Mouse (Mus musculus) forebrain, embryonic 14.5 days (tissue): ENCODE data around the gene Tmem50b. TPM values are rescaled to one million over a fixed set of nuclear protein-coding genes. Genes with fewer than 3 reads are reported as not detected.

ENCODE experiments used
- ATAC-seq: fragments of 200-750 bp; cut with Nextera tagmentation; 2 replicates; pipeline ENCODE4 v1.8.0; 2017; ENCODE audit warnings: mild to moderate bottlenecking, moderate library complexity
- DNase-seq: peaks from one replicate; pipeline ENCODE4 v3.0.0-alpha.2; 2015; ENCODE audit warnings: low spot score
- H3K27ac ChIP-seq: fragments of 300-500 bp; sonication (generic); 2 replicates; pipeline ENCODE4 v1.5.1; 2014; ENCODE audit warnings: low read depth, mild to moderate bottlenecking, control low read depth, low read length, moderate library complexity
- H3K27me3 ChIP-seq: fragments of 300-500 bp; sonication (generic); replicated peaks from 2 replicates; pipeline ENCODE4 v1.6.1; 2014; ENCODE audit warnings: low read length, control low read depth, mixed read lengths; ENCODE audit not compliant: control insufficient read depth, insufficient read depth
- H3K36me3 ChIP-seq: fragments of 300-500 bp; sonication (generic); 2 replicates; pipeline ENCODE4 v1.6.1; 2014; ENCODE audit warnings: low read length, control low read depth; ENCODE audit not compliant: control insufficient read depth, insufficient read depth
- H3K4me1 ChIP-seq: fragments of 300-500 bp; sonication (generic); 2 replicates; pipeline ENCODE4 v1.6.1; 2014; ENCODE audit warnings: antibody characterized with exemption, low read length, control low read depth; ENCODE audit not compliant: control insufficient read depth, insufficient read depth
- H3K4me2 ChIP-seq: fragments of 300-500 bp; sonication (generic); 2 replicates; pipeline ENCODE4 v1.6.1; 2014; ENCODE audit warnings: mild to moderate bottlenecking, control low read depth, low read length
- H3K4me3 ChIP-seq: fragments of 300-500 bp; sonication (generic); 2 replicates; pipeline ENCODE4 v1.5.1; 2014; ENCODE audit warnings: low read depth, low read length, control low read depth
- H3K9ac ChIP-seq: fragments of 300-500 bp; sonication (generic); 2 replicates; pipeline ENCODE4 v1.6.1; 2014; ENCODE audit warnings: mild to moderate bottlenecking, low read length, control low read depth, moderate library complexity
- H3K9me3 ChIP-seq: fragments of 300-500 bp; sonication (generic); replicated peaks from 2 replicates; pipeline ENCODE4 v1.6.1; 2016; ENCODE audit warnings: low read length, control low read depth, mixed read lengths; ENCODE audit not compliant: control insufficient read depth
- WGBS: fragments of 180-500 bp; shearing (Covaris S2); extraction: QIAGEN DNeasy Blood & Tissue Kit; methylation state at CpG from one replicate; pipeline ENCODE4 v1.1.7; 2014; 5-methylcytosine and 5-hydroxymethylcytosine counted together
- polyA plus RNA-seq: library from polyadenylated mRNA; unstranded; fragments of >200 nt; fragmentation: Nextera tagmentation; extraction: Ambion mirVana; gene quantifications from 2 replicates; pipeline ENCODE4 v1.2.1, GENCODE M21; 2014

The Tmem50b gene
- polyA plus RNA-seq, 1 experiment from 2014 or later: 105 TPM

GRCm38 (mm10) chr16:91601081-91601480 is 3.5 kb upstream of the Tmem50b start:
- no peak for DNase-seq
- no peaks in the 10 kb centered on the region for H3K27me3 ChIP-seq
- H3K9ac ChIP-seq: no peak overlapping the region
- 84% methylated on average over 4 of the region's 4 CpGs for WGBS
- H3K9me3 ChIP-seq: no peaks in the 10 kb centered on the region
- no peak overlapping the region for H3K27ac ChIP-seq
- peaks cover 5% of the 10 kb centered on the region; the same call in 1 of the 2 replicates for H3K4me1 ChIP-seq
- no peak for ATAC-seq
- H3K36me3 ChIP-seq: no peaks in the 10 kb centered on the region
- H3K4me3 ChIP-seq: no peak overlapping the region
- no peak overlapping the region for H3K4me2 ChIP-seq

- no peak overlapping the region for H3K9ac ChIP-seq
- H3K4me2 ChIP-seq: no peak overlapping the region
- H3K27ac ChIP-seq: no peak overlapping the region
- DNase-seq (no peak), ATAC-seq (no peak)
- no peaks in the 10 kb centered on the region for H3K9me3 ChIP-seq
- H3K27me3 ChIP-seq: no peaks in the 10 kb centered on the region
- H3K36me3 ChIP-seq: no peaks in the 10 kb centered on the region
- no peak overlapping the region for H3K4me3 ChIP-seq
- peaks cover 8% of the 10 kb centered on the region; the same call in 1 of the 2 replicates for H3K4me1 ChIP-seq
Observed at GRCm38 (mm10) chr16:91599242-91599641, 1.6 kb upstream of the Tmem50b start.

- H3K4me3 ChIP-seq: peak overlapping the region; percentile 82
- ATAC-seq: peak; percentile 0
- no peaks in the 10 kb centered on the region for H3K9me3 ChIP-seq
- H3K27me3 ChIP-seq: no peaks in the 10 kb centered on the region
- peak overlapping the region; percentile 82 for H3K9ac ChIP-seq
- H3K36me3 ChIP-seq: no peaks in the 10 kb centered on the region
- H3K4me2 ChIP-seq: peak overlapping the region; percentile 78
- under 1% methylated on average over 74 of the region's 75 CpGs for WGBS
- DNase-seq: peak; percentile 48
- peaks cover 8% of the 10 kb centered on the region; the same call in 1 of the 2 replicates for H3K4me1 ChIP-seq
- H3K27ac ChIP-seq: peak overlapping the region; percentile 52; the same call in 1 of the 2 replicates
Observed at GRCm38 (mm10) chr16:91596779-91597671, 575 bp downstream of the Tmem50b start.

- Histone ChIP-seq H3K27ac (no peak overlapping the region), H3K4me3 (peak overlapping the region; percentile 82), H3K4me2 (peak overlapping the region; percentile 78), H3K36me3 (no peaks in the 10 kb centered on the region), H3K9me3 (no peaks in the 10 kb centered on the region), H3K4me1 (peaks cover 8% of the 10 kb centered on the region; the same call in 1 of the 2 replicates), H3K27me3 (no peaks in the 10 kb centered on the region), H3K9ac (peak overlapping the region; percentile 82)
- no peak for ATAC-seq
- no peak for DNase-seq
- WGBS: 15% methylated on average over 9 of the region's 9 CpGs
Observed at GRCm38 (mm10) chr16:91596397-91596778, 1.2 kb downstream of the Tmem50b start.

GRCm38 (mm10) chr16:91595076-91595475 is 2.5 kb downstream of the Tmem50b start:
- no peak overlapping the region for H3K4me3 ChIP-seq
- no peak overlapping the region for H3K4me2 ChIP-seq
- 64% methylated on average over 6 of the region's 6 CpGs for WGBS
- peaks cover 8% of the 10 kb centered on the region; the same call in 1 of the 2 replicates for H3K4me1 ChIP-seq
- no peaks in the 10 kb centered on the region for H3K27me3 ChIP-seq
- H3K9me3 ChIP-seq: no peaks in the 10 kb centered on the region
- no peaks in the 10 kb centered on the region for H3K36me3 ChIP-seq
- DNase-seq (peak; percentile 61), ATAC-seq (peak; percentile 8; the same call in 1 of the 2 replicates)
- H3K9ac ChIP-seq: peak overlapping the region; percentile 35
- no peak overlapping the region for H3K27ac ChIP-seq

GRCm38 (mm10) chr16:91593262-91593661 is 4.3 kb downstream of the Tmem50b start:
- no peak overlapping the region for H3K9ac ChIP-seq
- no peaks in the 10 kb centered on the region for H3K9me3 ChIP-seq
- no peak overlapping the region for H3K4me3 ChIP-seq
- peaks cover 8% of the 10 kb centered on the region; the same call in 1 of the 2 replicates for H3K4me1 ChIP-seq
- no peak overlapping the region for H3K4me2 ChIP-seq
- H3K36me3 ChIP-seq: no peaks in the 10 kb centered on the region
- no peak for ATAC-seq
- 89% methylated on average over 3 of the region's 3 CpGs for WGBS
- no peak for DNase-seq
- no peaks in the 10 kb centered on the region for H3K27me3 ChIP-seq
- no peak overlapping the region for H3K27ac ChIP-seq

- no peak for ATAC-seq
- H3K27ac ChIP-seq: no peak overlapping the region
- no peak overlapping the region for H3K4me3 ChIP-seq
- no peak for DNase-seq
- H3K27me3 ChIP-seq: no peaks in the 10 kb centered on the region
- WGBS: 72% methylated on average over 8 of the region's 8 CpGs
- no peak overlapping the region for H3K4me2 ChIP-seq
- H3K4me1 ChIP-seq: peaks cover 8% of the 10 kb centered on the region; the same call in 1 of the 2 replicates
- no peaks in the 10 kb centered on the region for H3K36me3 ChIP-seq
- H3K9ac ChIP-seq: no peak overlapping the region
- H3K9me3 ChIP-seq: no peaks in the 10 kb centered on the region
Observed at GRCm38 (mm10) chr16:91592162-91592561, 5.4 kb downstream of the Tmem50b start.

- no peak overlapping the region for H3K4me2 ChIP-seq
- DNase-seq: no peak
- H3K27me3 ChIP-seq: no peaks in the 10 kb centered on the region
- peaks cover 18% of the 10 kb centered on the region for H3K36me3 ChIP-seq
- no peak overlapping the region for H3K9ac ChIP-seq
- 85% methylated on average over 3 of the region's 3 CpGs for WGBS
- H3K4me3 ChIP-seq: no peak overlapping the region
- H3K27ac ChIP-seq: no peak overlapping the region
- no peaks in the 10 kb centered on the region for H3K4me1 ChIP-seq
- no peaks in the 10 kb centered on the region for H3K9me3 ChIP-seq
- no peak for ATAC-seq
Observed at GRCm38 (mm10) chr16:91588703-91589102, 8.9 kb downstream of the Tmem50b start.
